Mouse (Mus musculus): ENCODE data around the gene Ltb4r2. TPM values are rescaled to one million over a fixed set of nuclear protein-coding genes. Genes with fewer than 3 reads are reported as not detected.

Gene Ltb4r2
- total and polyA plus RNA-seq, 3 experiments, result 0.04 to 0.05 TPM; not detected in 1

GRCm38 (mm10) chr14:55762001-55762821 is 983 bp downstream of the Ltb4r2 start:
- Histone ChIP-seq H3K4me3 (replicated peaks in 1 of 3; ENCODE audit: low read depth in 2 of 3, low read length in 2 of 3, poor library complexity in 1 of 3) (no peak overlapping the region), H3K4me2 (ENCODE audit: insufficient read depth, low read depth, poor library complexity, severe bottlenecking) (no peak overlapping the region)

GRCm38 (mm10) chr14:55763166-55763565 is 1.9 kb downstream of the Ltb4r2 start:
- in situ Hi-C loops (cut with MboI; ENCODE audit: low pct_ligation_motif_present, low pct_unique_long_range_greater_than_20kb, low sequenced_read_pairs), result no loop called here
- H3K4me3 ChIP-seq (replicated peaks in 1 of 3; ENCODE audit: low read depth in 2 of 3, low read length in 2 of 3, poor library complexity in 1 of 3), result no peak overlapping the region
- H3K4me1 ChIP-seq (ENCODE audit: control insufficient read depth in 1 of 2, insufficient read depth in 2 of 2), result peaks cover 8 to 29% of the 10 kb centered on the region in 2 experiments; a peak in 3 of 4 replicates
- H3K36me3 ChIP-seq (replicated peaks in 1 of 2; ENCODE audit: control insufficient read depth in 1 of 2, insufficient read depth in 1 of 2, low read length in 1 of 2), result peaks cover 0 to 7% of the 10 kb centered on the region in 2 experiments
- no peak overlapping the region for H3K27ac ChIP-seq (ENCODE audit: insufficient read depth, low read depth)
- H3K79me2 ChIP-seq (replicated peaks; ENCODE audit: control insufficient read depth, extremely low read depth, insufficient read depth, poor library complexity, severe bottlenecking), result no peaks in the 10 kb centered on the region
- H3K9ac ChIP-seq (ENCODE audit: insufficient read depth, low read depth), result no peak overlapping the region
- H3K27me3 ChIP-seq (replicated peaks), result no peaks in the 10 kb centered on the region
- no peaks in the 10 kb centered on the region for H3K9me3 ChIP-seq (replicated peaks; ENCODE audit: low read length)
- no peak for DNase-seq (ENCODE audit: extremely low read depth)
- TF ChIP-seq POLR2A (IDR thresholded peaks at IDR 0.05; ENCODE audit: low read depth, low read length), result no peak
- no peak for TF ChIP-seq JUND (conservative IDR thresholded peaks at IDR 0.05; ENCODE audit: low read depth, low read length)
- no peak for TF ChIP-seq ZMIZ1 (IDR thresholded peaks at IDR 0.05; ENCODE audit: low read depth, low read length)
- no peak for TF ChIP-seq POLR2AphosphoS2 (IDR thresholded peaks at IDR 0.05; ENCODE audit: low read depth, low read length)
- no peak for TF ChIP-seq MEF2A (IDR thresholded peaks at IDR 0.05; ENCODE audit: borderline replicate concordance, low read depth, low read length)
- no peak for TF ChIP-seq UBTF (IDR thresholded peaks at IDR 0.05; ENCODE audit: low read depth, low read length)
- TF ChIP-seq MXI1 (IDR thresholded peaks at IDR 0.05; ENCODE audit: low read depth, low read length), result no peak
- TF ChIP-seq ETS1 (conservative IDR thresholded peaks at IDR 0.05; ENCODE audit: low read depth, low read length), result no peak
- no peak for TF ChIP-seq RCOR1 (conservative IDR thresholded peaks at IDR 0.05; ENCODE audit: low read depth, low read length)
- TF ChIP-seq GABPA (IDR thresholded peaks at IDR 0.05; ENCODE audit: insufficient replicate concordance, low read depth, low read length), result no peak
- dilution Hi-C loops (cut with MboI; ENCODE audit: extremely low pct_ligation_motif_present, extremely low pct_unique_long_range_greater_than_20kb, low sequenced_read_pairs), result no loop called here
- no peak overlapping the region for H3K4me2 ChIP-seq (ENCODE audit: insufficient read depth, low read depth, poor library complexity, severe bottlenecking)

More at GRCm38 (mm10) chr14:55762001-55762821, 983 bp downstream of the Ltb4r2 start:
- Histone ChIP-seq H3K36me3 (replicated peaks in 1 of 2; ENCODE audit: control insufficient read depth in 1 of 2, insufficient read depth in 1 of 2, low read length in 1 of 2) (peaks cover 0 to 13% of the 10 kb centered on the region in 2 experiments), H3K27ac (ENCODE audit: insufficient read depth, low read depth) (no peak overlapping the region), H3K9ac (ENCODE audit: insufficient read depth, low read depth) (no peak overlapping the region), H3K9me3 (replicated peaks; ENCODE audit: low read length) (no peaks in the 10 kb centered on the region), H3K79me2 (replicated peaks; ENCODE audit: control insufficient read depth, extremely low read depth, insufficient read depth, poor library complexity, severe bottlenecking) (no peaks in the 10 kb centered on the region), H3K27me3 (replicated peaks) (no peaks in the 10 kb centered on the region), H3K4me1 (ENCODE audit: control insufficient read depth in 1 of 2, insufficient read depth in 2 of 2) (peaks cover 8 to 31% of the 10 kb centered on the region in 2 experiments; a peak in 3 of 4 replicates)
- no peak for DNase-seq (ENCODE audit: extremely low read depth)
- no peak for TF ChIP-seq GABPA (IDR thresholded peaks at IDR 0.05; ENCODE audit: insufficient replicate concordance, low read depth, low read length)
- no peak for TF ChIP-seq POLR2AphosphoS2 (IDR thresholded peaks at IDR 0.05; ENCODE audit: low read depth, low read length)
- TF ChIP-seq MXI1 (IDR thresholded peaks at IDR 0.05; ENCODE audit: low read depth, low read length), result no peak
- TF ChIP-seq JUN (IDR thresholded peaks at IDR 0.05; ENCODE audit: insufficient read depth, low read depth, low read length), result no peak
- dilution Hi-C loops (cut with MboI; ENCODE audit: extremely low pct_ligation_motif_present, extremely low pct_unique_long_range_greater_than_20kb, low sequenced_read_pairs), result no loop called here
- in situ Hi-C loops (cut with MboI; ENCODE audit: low pct_ligation_motif_present, low pct_unique_long_range_greater_than_20kb, low sequenced_read_pairs), result no loop called here
